Mouse (Mus musculus): ENCODE results near the gene Arhgef40.
A peak's percentile ranks its signal among the peaks of the same experiment; 100 is the strongest.

DNA sequence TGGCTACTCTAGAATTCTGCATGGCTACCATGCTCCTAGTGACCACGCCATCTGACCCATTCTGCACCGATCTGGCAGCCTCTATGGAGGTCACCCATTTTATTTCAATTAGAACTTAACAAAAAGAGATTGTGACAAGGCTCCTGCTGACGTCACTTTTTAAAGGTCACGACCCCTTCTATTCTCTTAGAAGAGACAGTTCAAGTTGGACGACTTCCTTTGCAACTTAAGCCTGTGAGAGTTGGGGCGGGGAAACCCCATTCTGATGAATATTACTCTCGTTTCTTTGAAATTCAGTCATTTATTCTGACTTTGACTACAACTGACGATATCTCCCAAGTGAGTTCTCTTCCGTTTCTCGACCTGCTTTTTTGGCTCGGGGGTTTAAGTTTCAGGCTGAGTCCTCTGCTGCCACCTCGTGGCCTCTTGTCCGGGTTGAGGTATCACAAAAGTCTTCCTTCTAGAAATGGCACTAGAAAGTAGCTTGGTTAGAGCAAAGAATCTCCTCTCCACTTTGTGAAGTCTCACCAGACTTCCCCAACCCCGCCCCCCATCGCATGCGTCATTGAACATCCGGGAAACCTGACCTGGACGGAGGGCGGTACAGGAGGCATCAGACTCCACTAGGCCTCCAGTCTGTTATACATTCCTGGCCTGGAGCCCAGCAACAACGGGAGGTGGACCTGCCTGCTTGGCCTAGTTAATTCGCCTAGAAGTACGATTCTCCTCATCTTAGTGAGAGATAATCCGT is 38.4 kb downstream of the Arhgef40 start:
- peak; percentile 77 for TF ChIP-seq CTCF (IDR thresholded peaks at IDR 0.05; ENCODE audit: borderline replicate concordance, insufficient read depth, low read depth, low read length)
- no peak for TF ChIP-seq POLR2A (IDR thresholded peaks at IDR 0.05; ENCODE audit: borderline replicate concordance, insufficient read depth, low read length)

All from cerebellum, adult 2 months (tissue).